Mouse (Mus musculus): Measurements from ENCODE around the gene Strn4. TPM values are rescaled to one million over a fixed set of nuclear protein-coding genes. Genes with fewer than 3 reads are reported as not detected.

Strn4 gene
- polyA plus RNA-seq (2012), result 11.1 and 11.3 TPM in 2 replicates

- no peak for TF ChIP-seq TAL1 (IDR thresholded peaks at IDR 0.05; ENCODE audit: low read length)
- no peak for TF ChIP-seq GATA1 (IDR thresholded peaks at IDR 0.05; ENCODE audit: low read length)
- Histone ChIP-seq H3K4me3 (replicated peaks) (peak within 1 kb of the TSS; percentile 78), H3K9me3 (ENCODE audit: control insufficient read depth, low read length) (peaks cover 3% of the 10 kb centered on the region; the same call in 1 of the 2 replicates), H3K36me3 (ENCODE audit: control insufficient read depth) (peaks cover 54% of the 10 kb centered on the region), H3K4me1 (ENCODE audit: control insufficient read depth) (peaks cover 59% of the 10 kb centered on the region), H3K27me3 (ENCODE audit: control insufficient read depth) (peaks cover 20% of the 10 kb centered on the region)
These were observed at the start of gene Strn4 for GRCm38 (mm10) chr7:16815351-16815941. TSS of gene Strn4 (plus strand) at chr7:16815889.

DNA sequence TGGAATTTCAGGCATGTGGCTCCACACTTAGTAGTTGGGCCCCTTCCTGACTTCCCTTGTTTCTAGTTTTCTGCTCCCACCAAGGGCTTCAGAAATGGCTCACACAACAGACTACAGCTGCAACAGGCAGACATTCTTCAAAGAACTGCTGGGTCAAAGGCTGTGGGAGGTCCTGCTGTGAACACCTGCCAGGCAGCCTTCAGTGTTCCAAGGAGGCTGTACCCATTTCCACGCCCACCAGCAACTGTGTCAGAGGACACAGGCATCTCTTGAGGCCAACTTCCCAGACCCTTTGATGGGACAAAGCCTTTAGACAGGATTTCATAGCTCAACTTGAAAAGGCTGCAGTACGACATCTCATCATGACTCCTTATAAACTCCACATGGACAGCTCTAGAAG lies 49.2 kb upstream of the Strn4 start:
- Histone ChIP-seq H3K9me3 (ENCODE audit: control insufficient read depth, low read length) (peaks cover 6% of the 10 kb centered on the region), H3K4me3 (replicated peaks) (no peak overlapping the region), H3K27me3 (ENCODE audit: control insufficient read depth) (peaks cover 8% of the 10 kb centered on the region), H3K36me3 (ENCODE audit: control insufficient read depth) (no peaks in the 10 kb centered on the region), H3K4me1 (ENCODE audit: control insufficient read depth) (no peaks in the 10 kb centered on the region)
- TF ChIP-seq GATA1 (IDR thresholded peaks at IDR 0.05; ENCODE audit: low read length), result no peak
- TF ChIP-seq TAL1 (IDR thresholded peaks at IDR 0.05; ENCODE audit: low read length), result no peak

DNA sequence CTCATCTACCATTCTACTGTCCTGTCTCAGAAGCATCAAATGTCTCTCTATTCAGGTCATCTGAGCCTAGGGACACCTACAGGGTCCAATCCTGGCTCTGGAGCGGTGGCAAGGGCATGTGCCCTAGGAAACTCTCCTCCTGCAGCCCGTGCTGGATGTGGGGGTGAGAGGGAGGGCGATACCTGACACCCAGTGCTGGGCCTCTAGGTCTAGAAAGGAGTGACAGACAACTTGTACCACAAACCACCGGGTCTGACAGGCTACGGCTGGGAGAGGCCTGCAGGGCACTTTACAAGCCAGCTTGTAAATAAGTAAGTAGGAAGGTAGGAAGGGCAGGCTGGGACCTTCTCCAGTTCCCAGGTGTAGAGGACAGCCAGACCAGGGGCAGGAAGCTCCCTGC lies 39.8 kb upstream of the Strn4 start:
- Histone ChIP-seq H3K36me3 (ENCODE audit: control insufficient read depth) (no peaks in the 10 kb centered on the region), H3K27me3 (ENCODE audit: control insufficient read depth) (peaks cover 12% of the 10 kb centered on the region), H3K9me3 (ENCODE audit: control insufficient read depth, low read length) (peaks cover 13% of the 10 kb centered on the region), H3K4me1 (ENCODE audit: control insufficient read depth) (peaks cover 15% of the 10 kb centered on the region), H3K4me3 (replicated peaks) (no peak overlapping the region)
- no peak for TF ChIP-seq GATA1 (IDR thresholded peaks at IDR 0.05; ENCODE audit: low read length)

- H3K4me1 ChIP-seq (ENCODE audit: control insufficient read depth), result peaks cover 31% of the 10 kb centered on the region
These were observed 35.6 kb upstream of the Strn4 start for GRCm38 (mm10) chr7:16780076-16780475.

DNA sequence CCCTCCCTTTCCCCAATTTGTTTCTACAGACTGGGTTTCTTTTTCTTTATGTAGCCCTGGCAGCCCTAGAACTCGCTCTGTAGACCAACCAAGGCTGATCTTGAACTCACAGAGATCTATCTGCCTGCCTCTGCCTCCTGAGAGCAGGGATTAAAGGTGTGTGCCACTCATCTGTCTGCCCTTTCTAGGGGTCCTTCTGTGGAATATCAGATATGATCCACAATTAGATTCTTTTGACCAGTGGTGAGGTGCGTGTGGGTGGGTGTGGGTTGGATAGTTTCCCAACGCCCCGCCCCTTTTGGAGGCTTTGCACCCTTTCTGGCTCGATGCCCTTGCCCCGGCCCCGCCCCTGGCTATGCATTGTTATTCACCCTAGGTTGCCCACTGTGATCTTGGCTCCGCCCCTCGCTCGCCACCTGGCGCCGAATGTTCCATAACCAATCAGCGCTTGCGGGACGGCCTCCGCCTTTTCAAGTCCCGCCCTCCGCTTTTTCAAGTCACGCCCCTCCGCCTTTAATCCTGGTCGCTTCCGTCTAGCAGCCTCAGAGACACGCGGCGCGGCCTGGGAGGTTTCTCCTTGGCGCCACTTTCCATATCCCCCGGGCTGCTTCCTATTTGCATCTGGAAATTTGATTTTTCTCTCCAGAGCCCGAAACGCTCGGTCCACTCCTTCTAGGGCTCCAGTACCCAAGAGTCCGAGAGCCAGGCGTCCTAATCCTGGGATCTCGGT lies 34.7 kb upstream of the Strn4 start, which contains the start of gene Slc1a5:
Slc1a5 (plus strand) TSS at position 516 of the 730 bp plus-strand sequence.
- Histone ChIP-seq H3K36me3 (ENCODE audit: control insufficient read depth) (peaks cover 43% of the 10 kb centered on the region), H3K4me1 (ENCODE audit: control insufficient read depth) (peaks cover 40% of the 10 kb centered on the region), H3K27me3 (ENCODE audit: control insufficient read depth) (peaks cover 1% of the 10 kb centered on the region), H3K4me3 (replicated peaks) (peak within 1 kb of the TSS; percentile 90), H3K9me3 (ENCODE audit: control insufficient read depth, low read length) (peaks cover 5% of the 10 kb centered on the region; the same call in 1 of the 2 replicates)
- TF ChIP-seq TAL1 (IDR thresholded peaks at IDR 0.05; ENCODE audit: low read length), result no peak
- TF ChIP-seq GATA1 (IDR thresholded peaks at IDR 0.05; ENCODE audit: low read length), result no peak

More at GRCm38 (mm10) chr7:16780076-16780475, 35.6 kb upstream of the Strn4 start:
- Histone ChIP-seq H3K4me3 (replicated peaks) (no peak overlapping the region), H3K27me3 (ENCODE audit: control insufficient read depth) (peaks cover 6% of the 10 kb centered on the region), H3K36me3 (ENCODE audit: control insufficient read depth) (peaks cover 34% of the 10 kb centered on the region), H3K9me3 (ENCODE audit: control insufficient read depth, low read length) (peaks cover 5% of the 10 kb centered on the region; the same call in 1 of the 2 replicates)
- TF ChIP-seq TAL1 (IDR thresholded peaks at IDR 0.05; ENCODE audit: low read length) (no peak), GATA1 (IDR thresholded peaks at IDR 0.05; ENCODE audit: low read length) (no peak)

DNA sequence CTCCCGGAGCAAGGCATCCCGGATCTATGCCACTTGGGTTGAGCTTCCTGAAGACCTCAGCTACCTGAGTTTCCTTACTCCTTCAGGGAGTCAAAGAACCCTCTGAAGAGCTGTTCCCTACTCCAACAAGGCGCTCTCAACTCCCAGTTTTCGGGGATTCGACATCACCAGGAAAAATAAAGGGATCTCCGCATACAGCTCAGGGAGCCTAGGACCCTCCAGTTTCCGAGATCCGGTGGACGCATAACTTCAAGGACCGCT lies 34.2 kb upstream of the Strn4 start:
- no peak for TF ChIP-seq TAL1 (IDR thresholded peaks at IDR 0.05; ENCODE audit: low read length)
- no peak for TF ChIP-seq GATA1 (IDR thresholded peaks at IDR 0.05; ENCODE audit: low read length)
- Histone ChIP-seq H3K4me1 (ENCODE audit: control insufficient read depth) (peaks cover 45% of the 10 kb centered on the region), H3K9me3 (ENCODE audit: control insufficient read depth, low read length) (peaks cover 5% of the 10 kb centered on the region; the same call in 1 of the 2 replicates)

GRCm38 (mm10) chr7:16781816-16782554 lies 33.7 kb upstream of the Strn4 start:
- Histone ChIP-seq H3K4me3 (replicated peaks) (peak overlapping the region; percentile 90), H3K36me3 (ENCODE audit: control insufficient read depth) (peaks cover 53% of the 10 kb centered on the region), H3K27me3 (ENCODE audit: control insufficient read depth) (no peaks in the 10 kb centered on the region), H3K9me3 (ENCODE audit: control insufficient read depth, low read length) (peaks cover 5% of the 10 kb centered on the region; the same call in 1 of the 2 replicates), H3K4me1 (ENCODE audit: control insufficient read depth) (peaks cover 50% of the 10 kb centered on the region)
- TF ChIP-seq TAL1 (IDR thresholded peaks at IDR 0.05; ENCODE audit: low read length) (no peak), GATA1 (IDR thresholded peaks at IDR 0.05; ENCODE audit: low read length) (no peak)

More for the DNA sequence above, 34.2 kb upstream of the Strn4 start:
- H3K36me3 ChIP-seq (ENCODE audit: control insufficient read depth), result peaks cover 48% of the 10 kb centered on the region
- H3K27me3 ChIP-seq (ENCODE audit: control insufficient read depth), result no peaks in the 10 kb centered on the region
- peak overlapping the region; percentile 90 for H3K4me3 ChIP-seq (replicated peaks)

GRCm38 (mm10) chr7:16782555-16783125 lies 33.0 kb upstream of the Strn4 start:
- TF ChIP-seq TAL1 (IDR thresholded peaks at IDR 0.05; ENCODE audit: low read length), result no peak
- peak; percentile 54 for TF ChIP-seq GATA1 (IDR thresholded peaks at IDR 0.05; ENCODE audit: low read length)
- Histone ChIP-seq H3K27me3 (ENCODE audit: control insufficient read depth) (no peaks in the 10 kb centered on the region), H3K4me3 (replicated peaks) (peak overlapping the region; percentile 90), H3K36me3 (ENCODE audit: control insufficient read depth) (peaks cover 60% of the 10 kb centered on the region), H3K4me1 (ENCODE audit: control insufficient read depth) (peaks cover 48% of the 10 kb centered on the region), H3K9me3 (ENCODE audit: control insufficient read depth, low read length) (no peaks in the 10 kb centered on the region; the same call in 1 of the 2 replicates)

Data from erythroblast, embryonic 14.5 days (primary cell).